Mouse (Mus musculus): ENCODE results near the gene Myocd. TPM values are rescaled to one million over a fixed set of nuclear protein-coding genes. Genes with fewer than 3 reads are reported as not detected.

Gene Myocd
- polyA plus RNA-seq (2012; rRNA removed), result 0.11 and 0.13 TPM in 2 replicates

GRCm38 (mm10) chr11:65269851-65270473, at the start of gene Myocd:
Gene Myocd (minus strand): TSS chr11:65269989.

DNA sequence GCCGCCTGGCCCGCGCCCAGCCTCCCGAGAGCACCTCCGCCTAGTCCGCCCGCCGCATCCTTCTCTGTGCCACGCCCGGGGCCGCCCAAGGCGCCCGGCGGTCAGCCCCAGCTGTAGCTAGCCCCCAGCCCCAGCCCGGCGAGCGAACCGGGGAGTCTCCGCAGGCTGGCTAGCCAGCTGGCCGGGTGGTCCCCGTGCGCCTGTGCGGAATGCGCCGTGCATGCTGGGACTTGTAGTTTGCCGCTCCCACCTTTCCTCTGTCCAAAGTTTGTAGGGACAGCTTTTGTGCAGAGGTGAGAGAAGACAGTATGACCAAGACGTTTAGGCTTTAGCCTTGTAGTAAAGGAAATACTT, 107.0 kb downstream of the Myocd start, which contains the start of gene Arhgap44:
TSS of gene Arhgap44 (minus strand) at position 195 of the 354 bp plus-strand sequence.

DNA sequence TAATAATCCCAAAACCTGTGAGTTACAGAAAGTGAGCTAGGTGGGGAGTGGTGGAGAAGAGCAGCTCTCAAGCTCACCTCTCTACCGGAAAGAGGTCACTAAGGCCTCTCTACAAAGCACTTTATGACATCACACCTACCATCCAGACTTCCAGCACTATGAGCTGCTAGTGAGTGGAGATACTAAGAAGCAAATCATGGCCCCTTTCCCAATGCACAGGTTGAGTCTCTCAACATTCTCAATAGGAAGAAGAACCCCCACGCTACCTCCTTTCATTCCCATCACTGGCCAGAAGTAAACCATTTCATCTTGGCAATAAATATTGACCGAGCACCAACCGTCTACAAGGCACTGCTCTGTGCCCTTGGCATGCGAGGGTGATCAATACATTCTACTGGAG, 110.0 kb downstream of the Myocd start, which contains the start of gene 1700086D15Rik:
TSS of gene 1700086D15Rik (minus strand) at position 101 of the 400 bp plus-strand sequence.

Other genes with a start within 250 kb of the Myocd start
- gene 1700086D15Rik, start 110.1 kb downstream of the Myocd start, polyA plus RNA-seq (2012; rRNA removed), result 0.17 and 0.41 TPM in 2 replicates
- 14.8 and 16.1 TPM in 2 replicates for gene Arhgap44, start 107.0 kb downstream of the Myocd start, polyA plus RNA-seq (2012; rRNA removed)